Mouse (Mus musculus): ENCODE results near the gene Vnn3. TPM values are rescaled to one million over a fixed set of nuclear protein-coding genes. Genes with fewer than 3 reads are reported as not detected.

Gene Vnn3
- 0.15 TPM in 1 of 2 replicates, not detected in the other for polyA plus RNA-seq (2015; fragmentation: Nextera tagmentation; extraction: Ambion mirVana)

DNA sequence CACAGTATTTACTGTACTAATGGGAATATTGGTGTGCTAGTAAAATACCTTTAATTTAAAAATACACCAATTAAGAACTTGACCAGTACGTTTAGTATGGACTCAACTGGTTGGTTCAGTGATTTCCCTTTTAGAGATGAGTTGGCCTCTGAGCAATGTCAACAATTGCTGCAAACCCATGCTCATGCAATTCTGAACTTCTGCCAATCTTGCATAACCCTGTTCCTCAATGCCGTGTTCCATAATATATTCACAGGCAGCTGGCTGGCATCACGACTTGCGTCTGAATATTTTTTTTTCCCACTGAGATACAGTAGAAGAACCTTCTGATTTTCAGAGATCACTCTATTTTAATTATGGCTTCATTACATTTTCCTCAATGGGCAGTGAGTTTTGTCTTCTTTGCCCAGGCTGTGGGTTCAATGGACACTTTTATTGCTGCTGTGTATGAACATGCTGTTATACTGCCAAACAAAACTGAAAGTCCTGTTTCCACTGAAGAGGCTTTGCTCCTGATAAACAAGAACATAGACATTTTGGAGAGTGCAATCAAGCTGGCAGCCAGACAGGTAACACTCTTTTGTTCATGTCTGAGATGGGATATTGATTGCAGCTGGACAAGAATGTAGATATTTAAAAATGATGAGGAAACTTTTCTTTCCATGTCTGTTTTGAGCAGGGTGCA lies at the start of gene Vnn3:
Vnn3 (plus strand) TSS at position 235 of the 685 bp plus-strand sequence.
- 69% methylated on average over 4 of the region's 4 CpGs for WGBS
- Histone ChIP-seq H3K36me3 (no peaks in the 10 kb centered on the region), H3K9me3 (no peaks in the 10 kb centered on the region), H3K27me3 (no peaks in the 10 kb centered on the region), H3K4me1 (no peaks in the 10 kb centered on the region), H3K4me2 (no peak within 1 kb of the TSS), H3K9ac (no peak within 1 kb of the TSS), H3K4me3 (no peak within 1 kb of the TSS), H3K27ac (no peak within 1 kb of the TSS)
- ATAC-seq (ENCODE audit: insufficient number of reproducible peaks, low FRiP score, low TSS enrichment, low read depth) = no peak

DNA sequence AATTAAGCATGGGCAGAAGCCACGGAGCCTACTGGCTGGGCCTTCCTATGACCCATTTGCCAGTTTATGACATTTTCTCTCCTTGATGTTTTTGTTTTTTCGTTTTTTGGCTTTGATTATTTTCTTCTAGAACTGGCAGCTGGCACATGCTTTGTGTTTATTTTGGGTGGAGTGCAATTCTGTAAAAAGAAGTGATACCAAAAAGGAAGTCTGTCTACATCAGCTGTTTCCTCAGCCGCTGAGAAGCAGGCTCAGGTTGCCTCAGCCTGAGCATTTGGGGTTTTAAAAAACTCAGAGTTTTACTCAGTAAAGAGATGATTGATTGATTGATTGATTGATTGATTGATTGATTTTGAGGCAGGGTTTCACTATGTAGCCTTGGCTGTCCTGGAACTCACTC lies 48.4 kb upstream of the Vnn3 start:
- Histone ChIP-seq H3K4me2 (no peak overlapping the region), H3K36me3 (peaks cover 49% of the 10 kb centered on the region), H3K27me3 (no peaks in the 10 kb centered on the region), H3K4me3 (no peak overlapping the region), H3K9ac (no peak overlapping the region), H3K27ac (no peak overlapping the region), H3K4me1 (no peaks in the 10 kb centered on the region), H3K9me3 (no peaks in the 10 kb centered on the region)
- no peak for ATAC-seq (ENCODE audit: insufficient number of reproducible peaks, low FRiP score, low TSS enrichment, low read depth)
- 55% methylated on average over 3 of the region's 3 CpGs for WGBS

DNA sequence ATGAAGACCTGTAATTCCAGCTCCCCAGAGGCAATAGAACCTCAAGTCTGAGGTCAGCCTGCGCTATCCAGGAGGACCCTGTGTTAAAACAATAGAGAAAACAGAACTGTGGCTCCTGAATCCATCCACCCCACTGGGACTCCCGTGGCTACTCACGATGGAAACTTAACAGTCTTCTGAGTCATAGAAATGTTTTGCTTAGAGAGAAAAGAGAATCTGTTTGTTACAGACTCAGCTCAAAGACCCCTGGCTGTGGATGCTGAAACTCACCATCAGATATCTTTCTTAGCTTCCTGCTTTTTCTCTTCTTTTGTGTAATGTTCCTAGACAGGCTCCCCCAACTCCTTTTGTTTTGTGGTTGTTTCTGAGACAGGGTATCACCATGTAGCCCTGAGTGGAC lies 46.6 kb upstream of the Vnn3 start:
- no peak overlapping the region for H3K4me3 ChIP-seq
- peaks cover 53% of the 10 kb centered on the region for H3K36me3 ChIP-seq
- no peaks in the 10 kb centered on the region for H3K9me3 ChIP-seq
- H3K4me2 ChIP-seq = no peak overlapping the region
- H3K27me3 ChIP-seq = no peaks in the 10 kb centered on the region
- no peak overlapping the region for H3K9ac ChIP-seq
- no peak for ATAC-seq (ENCODE audit: insufficient number of reproducible peaks, low FRiP score, low TSS enrichment, low read depth)
- no peaks in the 10 kb centered on the region for H3K4me1 ChIP-seq
- WGBS = 83% methylated on average over 3 of the region's 3 CpGs
- no peak overlapping the region for H3K27ac ChIP-seq

DNA sequence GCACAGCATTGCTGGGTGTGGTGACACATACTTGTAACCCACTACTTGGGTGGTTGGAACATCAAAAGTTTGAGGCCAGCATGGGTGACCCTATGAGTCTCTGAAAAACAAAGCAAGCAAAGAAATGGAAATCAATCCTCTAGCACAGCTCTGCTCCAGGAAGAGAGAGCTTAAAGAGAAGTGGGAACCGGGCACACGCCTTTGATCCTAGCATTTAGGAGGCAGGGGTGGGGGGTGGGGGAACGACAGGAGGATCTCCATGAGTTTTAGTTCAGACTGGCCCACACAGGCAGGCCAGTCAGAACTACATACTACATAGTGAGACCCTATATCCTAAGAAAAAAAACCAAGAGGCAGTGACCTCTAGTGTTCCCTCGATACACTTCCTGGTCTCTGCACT lies 45.1 kb upstream of the Vnn3 start:
- H3K27me3 ChIP-seq = no peaks in the 10 kb centered on the region
- no peak overlapping the region for H3K4me3 ChIP-seq
- H3K4me2 ChIP-seq = no peak overlapping the region
- no peaks in the 10 kb centered on the region for H3K9me3 ChIP-seq
- peaks cover 51% of the 10 kb centered on the region for H3K36me3 ChIP-seq
- no peak overlapping the region for H3K9ac ChIP-seq
- no peaks in the 10 kb centered on the region for H3K4me1 ChIP-seq
- ATAC-seq (ENCODE audit: insufficient number of reproducible peaks, low FRiP score, low TSS enrichment, low read depth) = no peak
- H3K27ac ChIP-seq = no peak overlapping the region
- 31% methylated on average over 4 of the region's 4 CpGs for WGBS

DNA sequence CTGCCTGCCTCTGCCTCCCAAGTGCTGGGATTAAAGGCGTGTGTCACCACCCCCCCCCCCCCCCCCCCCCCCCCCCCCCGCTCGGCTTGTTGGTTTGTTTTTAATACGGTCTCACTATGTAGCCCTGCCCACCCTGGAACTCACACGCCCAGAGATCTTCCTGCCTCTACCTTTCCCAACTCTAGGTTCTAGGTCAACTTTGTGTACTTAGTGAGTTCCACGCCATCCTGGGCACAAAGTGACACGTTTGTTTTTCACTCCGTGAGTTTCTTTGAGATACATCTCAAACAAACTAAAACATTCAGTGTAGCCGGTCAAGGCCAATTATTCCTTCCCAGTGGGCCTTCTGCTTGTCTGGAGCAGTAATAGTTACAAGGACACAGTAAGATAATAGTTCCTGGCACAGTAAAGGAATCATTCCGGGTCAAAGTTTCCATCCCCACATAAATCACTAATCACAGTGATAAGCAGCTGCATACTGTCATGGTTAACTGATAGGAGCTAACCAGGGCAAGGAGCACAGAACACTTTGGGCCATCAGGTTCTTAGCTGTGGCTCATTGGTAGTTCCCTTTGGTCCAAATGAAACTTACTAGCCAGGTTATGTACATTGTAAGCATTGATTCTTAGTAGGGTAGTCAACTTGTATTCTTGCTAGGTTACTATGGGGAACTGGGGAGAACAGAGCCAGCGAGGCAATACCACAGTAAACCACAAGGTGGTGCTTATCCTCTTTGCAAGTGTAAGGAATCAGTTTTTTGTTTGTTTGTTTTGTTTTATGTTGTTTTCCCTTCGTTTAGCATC lies 39.4 kb upstream of the Vnn3 start:
- peaks cover 10% of the 10 kb centered on the region; the same call in 1 of the 2 replicates for H3K36me3 ChIP-seq
- no peaks in the 10 kb centered on the region for H3K4me1 ChIP-seq
- no peak overlapping the region for H3K27ac ChIP-seq
- no peak overlapping the region for H3K9ac ChIP-seq
- no peaks in the 10 kb centered on the region for H3K27me3 ChIP-seq
- no peak overlapping the region for H3K4me2 ChIP-seq
- 69% methylated on average over 8 of the region's 12 CpGs for WGBS
- no peak overlapping the region for H3K4me3 ChIP-seq
- no peaks in the 10 kb centered on the region for H3K9me3 ChIP-seq
- ATAC-seq (ENCODE audit: insufficient number of reproducible peaks, low FRiP score, low TSS enrichment, low read depth) = no peak

DNA sequence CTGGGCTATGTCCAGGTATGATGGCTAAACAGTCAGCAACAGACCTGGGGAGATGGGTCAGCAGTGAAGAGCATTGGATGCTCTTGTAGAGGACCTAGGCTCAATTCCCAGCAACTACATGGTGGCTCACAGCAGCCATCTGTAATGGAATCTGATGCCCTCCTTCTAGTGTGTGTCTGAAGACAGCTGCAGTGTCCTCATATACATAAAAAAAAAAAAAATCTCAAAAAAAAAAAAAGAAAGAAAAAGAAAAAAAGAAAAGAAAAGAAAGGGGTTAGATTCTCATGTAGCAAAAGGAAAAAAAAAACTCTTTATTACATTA lies 38.9 kb upstream of the Vnn3 start:
- Histone ChIP-seq H3K9ac (no peak overlapping the region), H3K4me3 (no peak overlapping the region), H3K9me3 (no peaks in the 10 kb centered on the region), H3K4me1 (no peaks in the 10 kb centered on the region), H3K27ac (no peak overlapping the region), H3K27me3 (no peaks in the 10 kb centered on the region), H3K36me3 (peaks cover 10% of the 10 kb centered on the region; the same call in 1 of the 2 replicates), H3K4me2 (no peak overlapping the region)
- ATAC-seq (ENCODE audit: insufficient number of reproducible peaks, low FRiP score, low TSS enrichment, low read depth) = no peak

DNA sequence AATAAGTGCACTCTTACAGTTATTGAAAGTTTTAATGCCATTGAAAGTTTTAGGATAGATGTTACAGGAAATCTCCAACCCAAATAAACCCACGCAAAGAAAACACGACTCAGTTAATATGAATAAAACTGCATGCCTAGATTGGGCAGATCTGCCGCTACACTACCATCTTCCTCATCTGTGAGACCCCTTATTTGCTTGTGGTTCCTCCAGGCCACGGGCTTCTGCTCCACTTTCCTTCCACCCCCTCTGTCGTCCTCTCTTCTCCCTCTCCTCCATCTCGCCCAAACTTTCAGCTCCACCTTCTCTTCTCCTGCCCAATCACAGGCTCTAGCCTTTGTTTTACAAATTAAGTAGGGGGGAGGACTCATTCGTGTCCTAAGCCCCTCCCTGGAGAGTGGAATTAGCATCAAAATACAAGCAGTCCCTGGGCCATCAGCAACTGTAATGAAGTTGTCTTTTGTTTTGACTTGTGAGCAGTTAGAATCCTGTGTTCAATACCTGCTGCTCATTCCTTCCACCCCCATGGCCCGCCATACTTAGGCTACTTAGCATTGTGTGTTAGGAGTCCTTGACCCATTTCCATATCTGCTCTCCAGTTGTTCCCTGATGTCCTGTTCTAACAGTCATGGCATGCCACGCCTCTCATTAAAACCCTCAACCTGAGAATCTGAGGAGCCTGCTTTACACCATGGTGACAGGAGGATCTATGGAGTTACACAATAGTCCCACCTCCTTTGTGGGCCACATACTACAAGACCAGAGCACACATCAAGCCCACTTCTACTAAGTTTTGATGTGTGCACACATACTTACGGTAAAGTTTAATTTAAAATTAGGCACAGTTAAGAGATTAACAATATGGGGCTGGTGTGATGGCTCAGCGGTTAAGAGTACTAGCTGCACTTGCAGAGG lies 38.2 kb upstream of the Vnn3 start:
- no peak overlapping the region for H3K4me3 ChIP-seq
- no peaks in the 10 kb centered on the region for H3K27me3 ChIP-seq
- H3K9me3 ChIP-seq = no peaks in the 10 kb centered on the region
- no peaks in the 10 kb centered on the region for H3K4me1 ChIP-seq
- H3K27ac ChIP-seq = no peak overlapping the region
- peaks cover 8% of the 10 kb centered on the region; the same call in 1 of the 2 replicates for H3K36me3 ChIP-seq
- no peak for ATAC-seq (ENCODE audit: insufficient number of reproducible peaks, low FRiP score, low TSS enrichment, low read depth)
- no peak overlapping the region for H3K4me2 ChIP-seq
- no peak overlapping the region for H3K9ac ChIP-seq
- WGBS = 64% methylated on average over 11 of the region's 11 CpGs

DNA sequence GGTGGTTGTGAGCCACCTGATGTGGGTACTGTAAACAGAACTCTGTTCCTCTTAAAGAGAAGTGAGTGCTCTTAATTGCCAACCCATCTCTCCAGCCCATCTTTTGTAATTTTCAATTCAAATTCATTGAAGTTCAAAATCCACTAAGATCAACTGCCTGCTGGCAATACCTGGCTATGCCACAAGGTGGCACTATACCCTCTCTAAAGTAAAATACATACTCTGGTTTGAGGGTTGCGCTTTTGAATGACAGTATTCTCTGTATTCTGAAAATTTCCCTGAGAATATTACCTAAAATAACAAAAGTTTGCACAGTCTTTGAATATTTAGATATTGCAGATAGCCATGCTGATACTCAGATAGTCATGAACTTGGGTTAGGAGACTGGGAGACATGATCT lies 36.1 kb upstream of the Vnn3 start:
- H3K4me3 ChIP-seq = no peak overlapping the region
- H3K27ac ChIP-seq = no peak overlapping the region
- no peaks in the 10 kb centered on the region for H3K27me3 ChIP-seq
- peaks cover 18% of the 10 kb centered on the region for H3K36me3 ChIP-seq
- 42% methylated on average over 1 of the region's 1 CpGs for WGBS
- no peak overlapping the region for H3K4me2 ChIP-seq
- no peaks in the 10 kb centered on the region for H3K9me3 ChIP-seq
- no peak for ATAC-seq (ENCODE audit: insufficient number of reproducible peaks, low FRiP score, low TSS enrichment, low read depth)
- H3K9ac ChIP-seq = no peak overlapping the region
- H3K4me1 ChIP-seq = no peaks in the 10 kb centered on the region

DNA sequence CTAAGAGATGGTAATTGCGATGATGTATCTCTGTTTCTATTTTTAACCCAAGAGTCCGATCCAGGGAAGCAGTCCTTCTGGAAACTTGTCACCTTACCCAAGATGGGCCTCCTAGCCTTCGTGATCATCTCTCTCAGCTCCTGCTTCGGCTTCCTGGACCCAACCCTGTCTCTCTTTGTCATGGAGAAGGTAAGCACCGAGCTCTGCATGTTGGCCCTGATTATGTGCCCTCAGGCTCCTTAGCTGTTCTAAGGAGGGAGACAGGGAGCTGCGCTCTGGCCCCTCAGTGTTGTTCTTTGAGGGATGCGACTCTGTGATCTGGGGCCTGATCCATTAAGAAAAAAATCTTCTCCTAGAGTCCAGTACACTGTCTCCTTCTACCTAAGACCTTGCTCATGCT lies 35.0 kb upstream of the Vnn3 start:
- H3K27ac ChIP-seq = no peak overlapping the region
- no peaks in the 10 kb centered on the region for H3K4me1 ChIP-seq
- 86% methylated on average over 7 of the region's 7 CpGs for WGBS
- no peaks in the 10 kb centered on the region for H3K27me3 ChIP-seq
- no peak overlapping the region for H3K9ac ChIP-seq
- peaks cover 16% of the 10 kb centered on the region for H3K36me3 ChIP-seq
- no peak overlapping the region for H3K4me2 ChIP-seq
- no peak overlapping the region for H3K4me3 ChIP-seq
- no peak for ATAC-seq (ENCODE audit: insufficient number of reproducible peaks, low FRiP score, low TSS enrichment, low read depth)
- H3K9me3 ChIP-seq = no peaks in the 10 kb centered on the region

DNA sequence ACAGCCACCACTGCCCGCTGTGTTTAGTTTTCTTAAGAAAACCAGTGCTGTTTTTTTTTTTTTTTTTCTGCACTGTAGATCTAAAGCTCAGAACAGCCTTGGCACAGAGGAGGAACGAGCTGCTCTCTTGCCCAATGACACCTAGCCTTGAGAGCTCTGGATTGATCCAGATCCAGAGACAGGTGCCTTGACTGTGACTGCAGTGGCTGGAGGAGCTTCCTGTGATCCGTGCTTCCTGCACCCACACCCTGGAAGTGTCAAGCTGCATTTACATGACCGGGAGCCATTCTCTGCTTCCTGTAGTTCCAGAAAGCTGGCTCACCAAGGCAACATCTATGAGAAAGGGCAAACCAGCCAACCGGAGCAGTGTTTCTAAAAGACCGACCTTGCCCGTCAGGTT lies 24.7 kb upstream of the Vnn3 start:
- 89% methylated on average over 7 of the region's 7 CpGs for WGBS
- Histone ChIP-seq H3K4me3 (no peak overlapping the region), H3K9ac (no peak overlapping the region), H3K4me2 (no peak overlapping the region), H3K27ac (no peak overlapping the region), H3K9me3 (no peaks in the 10 kb centered on the region), H3K27me3 (no peaks in the 10 kb centered on the region), H3K36me3 (peaks cover 54% of the 10 kb centered on the region), H3K4me1 (no peaks in the 10 kb centered on the region)
- ATAC-seq (ENCODE audit: insufficient number of reproducible peaks, low FRiP score, low TSS enrichment, low read depth) = no peak

DNA sequence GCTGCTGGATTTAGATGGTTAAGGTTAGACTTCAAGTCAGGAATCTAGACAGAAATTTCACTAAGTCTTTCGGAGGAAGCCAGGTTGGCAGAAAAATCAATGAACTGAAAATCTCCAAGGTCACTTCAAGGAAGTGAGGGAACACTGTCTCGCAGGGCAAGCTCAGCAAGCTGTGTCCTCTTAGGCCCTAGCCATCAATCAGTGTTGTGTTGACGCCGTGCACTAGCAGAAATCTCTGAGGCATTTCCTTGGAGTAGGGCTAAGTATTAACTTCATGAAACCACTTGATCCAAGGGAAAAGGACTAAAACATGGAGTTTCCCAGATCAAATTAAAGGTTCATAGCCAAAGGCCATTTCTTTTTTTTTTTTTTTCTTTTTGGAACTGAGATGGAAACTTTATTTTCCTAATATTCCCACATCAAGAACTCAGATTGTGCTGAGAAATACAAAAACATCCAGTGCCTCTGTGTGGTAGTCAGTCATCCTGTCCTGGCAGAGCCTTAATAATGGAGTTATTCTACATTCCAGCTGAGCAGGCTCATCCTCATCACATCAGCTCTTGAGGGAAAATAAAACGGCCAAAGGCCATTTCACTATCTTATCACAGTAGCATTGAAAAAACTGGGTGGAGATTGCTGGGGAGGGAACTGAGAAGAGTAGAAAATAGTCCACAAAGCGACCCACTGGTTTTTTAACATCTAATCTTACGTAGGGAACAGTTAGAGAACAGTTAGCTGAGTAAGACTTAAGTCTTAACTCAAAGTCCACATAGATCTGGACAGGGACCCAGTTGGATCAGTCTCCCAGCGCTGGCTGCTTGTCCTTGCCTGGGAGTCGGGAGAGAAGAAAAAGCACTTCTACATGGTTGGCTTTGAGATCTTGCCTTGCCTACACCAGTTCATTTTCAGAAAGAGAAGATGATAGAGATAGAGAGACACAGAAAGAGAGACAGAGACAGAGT lies 15.0 kb upstream of the Vnn3 start:
- Histone ChIP-seq H3K27ac (no peak overlapping the region), H3K4me3 (no peak overlapping the region), H3K9ac (no peak overlapping the region), H3K27me3 (no peaks in the 10 kb centered on the region), H3K4me1 (no peaks in the 10 kb centered on the region), H3K9me3 (no peaks in the 10 kb centered on the region), H3K4me2 (no peak overlapping the region), H3K36me3 (no peaks in the 10 kb centered on the region)
- 74% methylated on average over 9 of the region's 9 CpGs for WGBS
- no peak for ATAC-seq (ENCODE audit: insufficient number of reproducible peaks, low FRiP score, low TSS enrichment, low read depth)
